Mouse (Mus musculus) splenic B cell, adult 2 months (primary cell): Measurements from ENCODE around the gene Olfr1024.

Experiments
- DNase-seq: peaks from one replicate; pipeline ENCODE4 v3.0.0-alpha.2; 2011; ENCODE audit warnings: low read depth, low spot score
- H3K27me3 ChIP-seq: 2 replicates; pipeline ENCODE4 v1.6.1; 2012; ENCODE audit warnings: mild to moderate bottlenecking, low read length, moderate library complexity, mixed read lengths; ENCODE audit not compliant: control insufficient read depth, poor library complexity, insufficient read depth, severe bottlenecking
- H3K36me3 ChIP-seq: 2 replicates; pipeline ENCODE4 v1.6.1; 2012; ENCODE audit warnings: mild to moderate bottlenecking, low read length, moderate library complexity, mixed read lengths; ENCODE audit not compliant: control insufficient read depth, poor library complexity, insufficient read depth, severe bottlenecking

The Olfr1024 gene

DNA sequence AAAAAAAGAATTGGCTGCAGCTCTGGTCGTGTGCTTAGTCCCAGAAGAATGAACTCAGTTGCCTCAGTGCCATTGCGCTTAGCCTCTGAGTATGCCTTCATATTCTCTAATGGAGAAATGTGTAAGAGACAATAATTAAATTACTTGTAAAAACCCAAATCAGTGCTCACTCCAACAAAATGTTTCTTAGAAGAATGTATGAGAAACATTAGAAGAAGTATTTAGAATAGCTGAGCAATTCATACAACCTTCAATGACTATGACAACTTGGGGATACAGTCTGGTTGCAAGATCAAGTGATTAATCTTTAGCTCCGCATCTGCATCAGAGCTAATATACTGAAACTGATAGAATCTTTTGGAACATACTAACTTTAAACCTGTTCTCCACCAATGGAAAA is at the start of gene Olfr1024:
Gene Olfr1024 (minus strand): TSS at position 101 of the 400 bp plus-strand sequence.
- DNase-seq: no peak
- Histone ChIP-seq H3K27me3 (no peaks in the 10 kb centered on the region), H3K36me3 (no peaks in the 10 kb centered on the region)

DNA sequence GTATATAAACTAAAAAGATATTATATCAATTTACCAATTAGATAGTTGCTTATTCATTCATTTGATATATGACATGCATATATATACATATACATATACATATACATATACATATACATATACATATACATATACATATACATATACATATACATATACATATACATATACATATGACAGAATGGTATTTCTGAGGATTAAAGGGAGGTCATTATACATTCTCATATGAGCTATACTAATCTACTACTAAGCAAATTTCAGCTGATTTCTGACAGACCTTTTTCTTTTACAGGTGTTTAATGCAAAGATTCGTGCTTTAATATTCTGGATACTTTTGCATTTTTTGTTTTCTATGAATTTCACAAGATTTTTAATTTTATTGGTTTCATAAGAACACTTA is 45.3 kb upstream of the Olfr1024 start, which contains the start of gene Olfr1028:
Gene Olfr1028 (plus strand): TSS at position 301 of the 400 bp plus-strand sequence.
- no peak for DNase-seq
- Histone ChIP-seq H3K36me3 (no peaks in the 10 kb centered on the region), H3K27me3 (no peaks in the 10 kb centered on the region)

DNA sequence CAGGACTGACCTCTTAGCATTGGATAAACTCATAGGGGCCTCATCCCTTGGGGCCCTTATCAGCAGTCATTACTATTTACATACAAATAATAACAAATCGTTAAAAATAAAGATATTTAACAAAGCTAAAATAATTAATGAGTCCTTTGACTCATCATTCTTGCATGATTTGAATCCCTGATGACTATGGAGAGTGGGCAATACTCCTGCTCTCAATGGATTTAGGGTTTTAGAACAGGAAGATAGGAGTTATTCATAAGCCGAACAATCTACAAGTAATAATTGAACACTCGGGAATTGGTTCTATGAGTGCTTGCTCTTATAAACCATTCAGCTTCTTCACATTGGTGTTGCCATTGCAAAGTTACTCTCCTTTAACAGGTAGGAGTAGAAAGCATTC is 16.4 kb upstream of the Olfr1024 start, which contains the start of gene Olfr1026:
Gene Olfr1026 (plus strand): TSS at position 301 of the 400 bp plus-strand sequence.
- no peaks in the 10 kb centered on the region for H3K27me3 ChIP-seq
- H3K36me3 ChIP-seq: no peaks in the 10 kb centered on the region
- DNase-seq: no peak

DNA sequence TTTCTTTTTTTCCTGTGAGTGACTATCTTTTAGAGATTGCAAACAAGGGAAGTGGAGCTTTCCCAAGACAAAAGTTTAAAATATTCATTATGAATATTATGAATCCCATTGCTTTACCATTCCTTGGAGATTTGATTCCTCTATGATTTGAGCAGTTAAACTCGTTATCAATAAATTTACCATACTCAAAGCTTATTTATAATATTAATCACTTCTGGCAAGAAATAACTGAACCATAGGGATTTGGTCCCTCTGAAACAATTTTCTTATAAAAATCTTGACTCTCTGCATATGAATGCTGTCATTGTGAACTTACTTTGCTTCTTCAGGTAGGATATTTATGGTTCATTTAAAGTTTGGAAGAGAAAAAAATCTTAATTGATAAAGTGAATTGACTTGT is 10.0 kb upstream of the Olfr1024 start, which contains the start of gene Olfr1025-ps1:
Gene Olfr1025-ps1 (plus strand): TSS at position 301 of the 400 bp plus-strand sequence.
- Histone ChIP-seq H3K27me3 (no peaks in the 10 kb centered on the region), H3K36me3 (no peaks in the 10 kb centered on the region)
- no peak for DNase-seq

DNA sequence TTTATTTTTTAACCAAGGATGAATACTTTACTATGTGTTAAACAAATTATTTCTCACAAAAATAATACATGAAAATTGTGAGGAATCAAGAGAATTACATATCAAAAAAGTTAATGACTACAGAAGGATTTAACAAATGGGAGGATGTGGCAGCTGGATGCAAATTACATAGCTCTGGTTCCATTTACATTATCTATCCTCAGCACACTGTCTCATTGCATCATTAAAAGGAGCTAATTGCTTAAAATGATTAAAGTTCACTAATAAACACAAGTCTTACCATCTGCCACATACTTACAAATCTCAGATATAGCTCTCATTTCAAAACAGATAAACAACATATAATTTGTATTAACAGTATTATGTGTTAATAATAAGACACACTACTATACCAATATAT is 8.3 kb upstream of the Olfr1024 start:
- no peak for DNase-seq
- Histone ChIP-seq H3K36me3 (no peaks in the 10 kb centered on the region), H3K27me3 (no peaks in the 10 kb centered on the region)

DNA sequence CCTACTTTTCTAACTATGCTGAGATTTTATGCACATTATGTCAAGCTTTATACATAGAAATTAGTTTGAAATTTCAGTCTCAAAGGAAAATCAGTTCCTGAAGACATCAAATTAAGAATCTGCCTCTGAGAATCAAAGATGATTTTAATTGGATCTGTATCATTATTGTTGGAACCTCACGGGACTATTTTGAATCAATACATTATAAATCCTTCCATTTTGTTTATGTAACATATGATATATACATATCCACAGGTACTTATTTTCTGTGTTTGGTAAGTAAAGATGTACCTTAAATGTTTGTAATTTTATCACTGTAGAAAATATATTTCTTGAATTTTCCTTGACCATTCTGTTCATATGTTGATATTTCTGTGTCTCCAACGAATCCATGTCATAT is 19.5 kb downstream of the Olfr1024 start, which contains the start of gene Olfr1023:
Gene Olfr1023 (plus strand): TSS at position 301 of the 400 bp plus-strand sequence.
- DNase-seq: no peak
- Histone ChIP-seq H3K27me3 (no peaks in the 10 kb centered on the region), H3K36me3 (no peaks in the 10 kb centered on the region)

DNA sequence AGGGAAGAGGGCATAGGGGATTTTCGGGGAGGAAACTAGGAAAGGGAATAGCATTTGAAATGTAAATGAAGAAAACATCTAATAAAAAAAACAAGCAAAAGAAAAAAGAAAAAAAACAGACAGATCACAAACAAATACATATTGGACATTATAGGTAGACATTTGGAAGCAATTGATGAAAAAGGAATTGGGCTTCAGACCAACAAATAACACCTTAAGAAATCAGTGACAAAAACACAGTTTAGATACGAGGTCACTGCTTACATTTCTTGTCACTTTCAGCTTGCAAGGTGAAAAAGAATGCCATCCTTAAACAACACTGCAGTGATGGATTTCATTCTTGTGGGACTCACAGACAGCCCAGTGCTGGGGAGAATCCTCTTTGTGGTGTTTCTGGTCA is 36.6 kb downstream of the Olfr1024 start, which contains the start of gene Olfr1022:
Gene Olfr1022 (plus strand): TSS at position 301 of the 400 bp plus-strand sequence.
- Histone ChIP-seq H3K36me3 (no peaks in the 10 kb centered on the region), H3K27me3 (no peaks in the 10 kb centered on the region)

More for the DNA sequence above, 36.6 kb downstream of the Olfr1024 start, which contains the start of gene Olfr1022:
- DNase-seq: no peak
